Mouse (Mus musculus) stomach, embryonic 14.5 days (tissue): Measurements from ENCODE around the gene Zfp874a. TPM values are rescaled to one million over a fixed set of nuclear protein-coding genes. Genes with fewer than 3 reads are reported as not detected.
"Not testable (repeated sequence)": the region's sequence is repeated elsewhere in the genome, so short reads cannot be mapped to it uniquely, and the experiment has no call there.

ENCODE experiments used
- ATAC-seq: fragments of 200-750 bp; cut with Nextera tagmentation; 2 replicates; pipeline ENCODE4 v1.8.0; 2017; ENCODE audit warnings: low read depth, moderate TSS enrichment; ENCODE audit not compliant: insufficient number of reproducible peaks, insufficient read depth, low FRiP score
- H3K27ac ChIP-seq: fragments of 300-500 bp; sonication (generic); 2 replicates; pipeline ENCODE4 v1.5.1; 2014; ENCODE audit warnings: mild to moderate bottlenecking, low read length, moderate library complexity, mixed read lengths
- H3K27me3 ChIP-seq: fragments of 300-500 bp; sonication (generic); 2 replicates; pipeline ENCODE4 v1.6.1; 2014; ENCODE audit warnings: low read length, control low read depth, mixed read lengths; ENCODE audit not compliant: control insufficient read depth, insufficient read depth
- H3K36me3 ChIP-seq: fragments of 300-500 bp; sonication (generic); 2 replicates; pipeline ENCODE4 v1.6.1; 2014; ENCODE audit warnings: mild to moderate bottlenecking, control low read depth, low read length, moderate library complexity, mixed read lengths; ENCODE audit not compliant: control insufficient read depth, insufficient read depth
- H3K4me1 ChIP-seq: fragments of 300-500 bp; sonication (generic); 2 replicates; pipeline ENCODE4 v1.6.1; 2014; ENCODE audit warnings: low read length, control low read depth, mixed read lengths; ENCODE audit not compliant: control insufficient read depth, insufficient read depth
- H3K4me2 ChIP-seq: fragments of 300-500 bp; sonication (generic); replicated peaks from 2 replicates; pipeline ENCODE4 v1.6.1; 2014; ENCODE audit warnings: low read depth, low read length, control low read depth
- H3K4me3 ChIP-seq: fragments of 300-500 bp; sonication (generic); 2 replicates; pipeline ENCODE4 v1.5.1; 2014; ENCODE audit warnings: low read depth, low read length, control low read depth
- H3K9ac ChIP-seq: fragments of 300-500 bp; sonication (generic); replicated peaks from 2 replicates; pipeline ENCODE4 v1.6.1; 2014; ENCODE audit warnings: low read depth, mild to moderate bottlenecking, control low read depth, low read length, moderate library complexity, mixed read lengths
- H3K9me3 ChIP-seq: fragments of 300-500 bp; sonication (generic); 2 replicates; pipeline ENCODE4 v1.6.1; 2016; ENCODE audit warnings: low read depth, low read length, control low read depth; ENCODE audit not compliant: control insufficient read depth
- WGBS: fragments of 180-500 bp; shearing (Covaris S2); extraction: QIAGEN DNeasy Blood & Tissue Kit; methylation state at CpG from one replicate; pipeline ENCODE4 v1.1.7; 2014; 5-methylcytosine and 5-hydroxymethylcytosine counted together
- polyA plus RNA-seq: library from polyadenylated mRNA; unstranded; fragments of >200 nt; fragmentation: Nextera tagmentation; extraction: Ambion mirVana; gene quantifications from 2 replicates; pipeline ENCODE4 v1.2.1, GENCODE M21; 2014

The Zfp874a gene
- polyA plus RNA-seq, 1 experiment from 2014 or later, result 11.2 TPM

- H3K36me3 ChIP-seq, H3K27me3 ChIP-seq, H3K4me2 ChIP-seq, H3K9ac ChIP-seq, H3K9me3 ChIP-seq, H3K4me1 ChIP-seq, H3K27ac ChIP-seq, H3K4me3 ChIP-seq, ATAC-seq: not testable (repeated sequence)
- WGBS, result 76% methylated on average over 3 of the region's 5 CpGs
Measured at GRCm38 (mm10) chr13:67463506-67464185, 12.2 kb upstream of the Zfp874a start.

GRCm38 (mm10) chr13:67452021-67452309, 541 bp upstream of the Zfp874a start:
- Histone ChIP-seq H3K9ac (peak overlapping the region; percentile 33; the same call in 1 of the 2 replicates), H3K27me3 (no peaks in the 10 kb centered on the region), H3K4me1 (no peaks in the 10 kb centered on the region), H3K4me3 (peak overlapping the region; percentile 52), H3K27ac (peak overlapping the region; percentile 10; the same call in 1 of the 2 replicates), H3K36me3 (peaks cover 2% of the 10 kb centered on the region; the same call in 1 of the 2 replicates), H3K9me3 (no peaks in the 10 kb centered on the region), H3K4me2 (peak overlapping the region; percentile 60)
- WGBS, result 12% methylated on average over 3 of the region's 3 CpGs
- no peak for ATAC-seq

GRCm38 (mm10) chr13:67437095-67437494, 14.3 kb downstream of the Zfp874a start:
- H3K27me3 ChIP-seq, H3K4me3 ChIP-seq, ATAC-seq, H3K27ac ChIP-seq, H3K9me3 ChIP-seq, H3K4me2 ChIP-seq, H3K9ac ChIP-seq, H3K36me3 ChIP-seq, H3K4me1 ChIP-seq: not testable (repeated sequence)
- WGBS, result no CpG with 5 or more reads among the region's 3 CpGs

- H3K36me3 ChIP-seq, result no peaks in the 10 kb centered on the region
- H3K9me3 ChIP-seq, result no peaks in the 10 kb centered on the region
- no peak overlapping the region for H3K4me2 ChIP-seq
- no peak overlapping the region for H3K4me3 ChIP-seq
- ATAC-seq, result no peak
- WGBS, result 73% methylated on average over 3 of the region's 3 CpGs
- no peaks in the 10 kb centered on the region for H3K27me3 ChIP-seq
- no peaks in the 10 kb centered on the region for H3K4me1 ChIP-seq
- no peak overlapping the region for H3K9ac ChIP-seq
- no peak overlapping the region for H3K27ac ChIP-seq
Measured at GRCm38 (mm10) chr13:67428116-67428515, 23.3 kb downstream of the Zfp874a start.

- not testable (repeated sequence) for H3K27ac ChIP-seq, H3K9me3 ChIP-seq, H3K27me3 ChIP-seq, H3K9ac ChIP-seq, H3K4me1 ChIP-seq, H3K36me3 ChIP-seq, H3K4me2 ChIP-seq, H3K4me3 ChIP-seq, ATAC-seq
Measured at GRCm38 (mm10) chr13:67425699-67426098, 25.7 kb downstream of the Zfp874a start.

GRCm38 (mm10) chr13:67422532-67422931, 28.9 kb downstream of the Zfp874a start:
- not testable (repeated sequence) for H3K4me3 ChIP-seq, H3K27me3 ChIP-seq, H3K9ac ChIP-seq, H3K36me3 ChIP-seq, H3K4me2 ChIP-seq, H3K27ac ChIP-seq, H3K9me3 ChIP-seq, ATAC-seq, H3K4me1 ChIP-seq
- WGBS, result 80% methylated on average over 2 of the region's 2 CpGs

- H3K27me3 ChIP-seq, result no peaks in the 10 kb centered on the region
- peak within 1 kb of the TSS; percentile 79 for H3K4me2 ChIP-seq
- H3K9me3 ChIP-seq, result no peaks in the 10 kb centered on the region
- WGBS, result 2% methylated on average over 22 of the region's 22 CpGs
- no peak within 1 kb of the TSS for H3K27ac ChIP-seq
- H3K9ac ChIP-seq, result peak within 1 kb of the TSS; percentile 55
- peak; percentile 90 for ATAC-seq
- H3K36me3 ChIP-seq, result no peaks in the 10 kb centered on the region
- H3K4me1 ChIP-seq, result no peaks in the 10 kb centered on the region
- peak within 1 kb of the TSS; percentile 49 for H3K4me3 ChIP-seq
Measured at GRCm38 (mm10) chr13:67421207-67421857, 30.1 kb downstream of the Zfp874a start, which contains the start of gene Zfp459. TSS of gene Zfp459 (minus strand) at chr13:67421418.

- 28% methylated on average over 11 of the region's 11 CpGs for WGBS
- Histone ChIP-seq H3K4me1 (no peaks in the 10 kb centered on the region), H3K4me3 (peak overlapping the region; percentile 49), H3K4me2 (peak overlapping the region; percentile 79), H3K9ac (peak overlapping the region; percentile 55), H3K27me3 (no peaks in the 10 kb centered on the region), H3K9me3 (no peaks in the 10 kb centered on the region), H3K27ac (no peak overlapping the region), H3K36me3 (no peaks in the 10 kb centered on the region)
- no peak for ATAC-seq
Measured at GRCm38 (mm10) chr13:67420558-67421206, 30.7 kb downstream of the Zfp874a start.
